In genomic region chr9:102066601-102067000, GRCm38 (mm10) we compare ENCODE assay signal across 12 mouse cellular contexts.
A peak's percentile ranks its signal among the peaks of the same experiment; 100 is the strongest.
DNase-seq lines count a peak whose midpoint lies in the region; ATAC-seq and TF ChIP-seq lines count a peak whose summit lies in the region.
"Had no signal": no experiment of that assay in that cellular context is flagged by ENCODE, and none has a peak within 500 bp of the region (broad histone marks: within the 10 kb centered on the region; RNA-seq: fewer than 3 reads in every experiment).

No protein-coding gene starts in this region.

- H3K27me3 ChIP-seq in neural tube, embryonic 11.5 days (ENCODE audit: control insufficient read depth, insufficient read depth, low read length) = no peaks in the 10 kb centered on the region
- H3K27me3 ChIP-seq in midbrain, embryonic 14.5 days (ENCODE audit: control insufficient read depth, insufficient read depth, low read length) = no peaks in the 10 kb centered on the region
- H3K27me3 ChIP-seq: embryonic facial prominence, embryonic 15.5 days; megakaryocyte, embryonic 14.5 days had no signal

- WGBS in lung, adult 2 months = 72% methylated on average over 10 of the region's 10 CpGs
- WGBS in neural tube, embryonic 11.5 days = 69% methylated on average over 10 of the region's 10 CpGs
- WGBS in midbrain, embryonic 14.5 days = 81% methylated on average over 10 of the region's 10 CpGs

- DNase-seq in gastrocnemius, postnatal 10 days = peak; percentile 36
- DNase-seq in gastrocnemius, postnatal 25 days = no peak
- DNase-seq in lung, postnatal 14 days = peak; percentile 23
- DNase-seq in lung, adult 2 months = no peak
- peak; percentile 79 for DNase-seq in embryo, embryonic 11 days
- peak; percentile 61 for DNase-seq in neural tube, embryonic 11.5 days (ENCODE audit: low spot score)
- DNase-seq in cerebellum, postnatal 14 days = no peak
- no peak for DNase-seq in midbrain, embryonic 14.5 days

- H3K36me3 ChIP-seq in neural tube, embryonic 11.5 days (ENCODE audit: control insufficient read depth, insufficient read depth, low read length) = no peaks in the 10 kb centered on the region
- peaks cover 6% of the 10 kb centered on the region for H3K36me3 ChIP-seq in midbrain, embryonic 14.5 days (ENCODE audit: control insufficient read depth, insufficient read depth, low read length)
- H3K36me3 ChIP-seq: embryonic facial prominence, embryonic 15.5 days had no signal

- no peak overlapping the region for H3K4me2 ChIP-seq in neural tube, embryonic 11.5 days (ENCODE audit: low read depth)
- H3K4me2 ChIP-seq in midbrain, embryonic 14.5 days (ENCODE audit: low read length) = no peak overlapping the region
- H3K4me2 ChIP-seq: embryonic facial prominence, embryonic 15.5 days had no signal

- TF ChIP-seq CTCF in lung, adult 2 months (IDR thresholded peaks at IDR 0.05; ENCODE audit: insufficient read depth, low read length) = no peak

- no peaks in the 10 kb centered on the region for H3K4me1 ChIP-seq in lung, adult 2 months (ENCODE audit: control insufficient read depth, insufficient read depth, low read length)
- no peaks in the 10 kb centered on the region for H3K4me1 ChIP-seq in neural tube, embryonic 11.5 days (ENCODE audit: control insufficient read depth, insufficient read depth, low read length)
- no peaks in the 10 kb centered on the region for H3K4me1 ChIP-seq in midbrain, embryonic 14.5 days (ENCODE audit: control insufficient read depth, insufficient read depth, low read length)
- H3K4me1 ChIP-seq: embryonic facial prominence, embryonic 15.5 days; megakaryocyte, embryonic 14.5 days had no signal

- no peak overlapping the region for H3K9ac ChIP-seq in neural tube, embryonic 11.5 days (ENCODE audit: low read length)
- no peak overlapping the region for H3K9ac ChIP-seq in midbrain, embryonic 14.5 days (replicated peaks; ENCODE audit: low read length)
- H3K9ac ChIP-seq: embryonic facial prominence, embryonic 15.5 days had no signal

- no peak for ATAC-seq in neural tube, embryonic 11.5 days (ENCODE audit: insufficient read depth, low FRiP score, low TSS enrichment)
- ATAC-seq in midbrain, embryonic 14.5 days (ENCODE audit: low FRiP score, low TSS enrichment) = no peak
- ATAC-seq: CD4-positive, CD25-positive, alpha-beta regulatory T cell, adult 4 months; inflammation-experienced regulatory T-cells, adult 6 months had no signal

- no peak for TF ChIP-seq POLR2A in lung, adult 2 months (IDR thresholded peaks at IDR 0.05; ENCODE audit: borderline replicate concordance, extremely low read depth, low read depth, low read length)

- no peak overlapping the region for H3K4me3 ChIP-seq in lung, adult 2 months (replicated peaks; ENCODE audit: extremely low read depth, low read depth, low read length)
- no peak overlapping the region for H3K4me3 ChIP-seq in neural tube, embryonic 11.5 days (ENCODE audit: low read depth, low read length)
- no peak overlapping the region for H3K4me3 ChIP-seq in midbrain, embryonic 14.5 days (replicated peaks; ENCODE audit: low read depth, low read length)
- H3K4me3 ChIP-seq: embryonic facial prominence, embryonic 15.5 days; megakaryocyte, embryonic 14.5 days had no signal

- no peaks in the 10 kb centered on the region for H3K9me3 ChIP-seq in neural tube, embryonic 11.5 days (ENCODE audit: control insufficient read depth, low read length)
- H3K9me3 ChIP-seq in midbrain, embryonic 14.5 days (ENCODE audit: control insufficient read depth, low read length) = no peaks in the 10 kb centered on the region
- H3K9me3 ChIP-seq: embryonic facial prominence, embryonic 15.5 days had no signal

- no peak overlapping the region for H3K27ac ChIP-seq in neural tube, embryonic 11.5 days (ENCODE audit: low read depth, low read length)
- H3K27ac ChIP-seq in midbrain, embryonic 14.5 days (replicated peaks; ENCODE audit: low read depth, low read length) = no peak overlapping the region
- H3K27ac ChIP-seq: embryonic facial prominence, embryonic 15.5 days had no signal

Comparison
In these comparisons a context has a peak if more than half of its experiments do, and no peak if none do; other contexts are left out.
1. DNase-seq: peak in gastrocnemius, postnatal 10 days (single experiment), lung, postnatal 14 days (single experiment), embryo, embryonic 11 days (single experiment) and neural tube, embryonic 11.5 days (single experiment); none in gastrocnemius, postnatal 25 days (single experiment), lung, adult 2 months (single experiment), cerebellum, postnatal 14 days (0 of 2) and midbrain, embryonic 14.5 days (single experiment).